Mouse (Mus musculus) kidney, adult 2 months (tissue): ENCODE measurements at regions not wholly inside any gene's neighbourhood (a gene's known extent, or its start where the extent isn't known, plus 50 kb on each side); places are given as distances from the start of the nearest gene placed in this dataset.

ENCODE experiments used
- DNase-seq: peaks from one replicate; pipeline ENCODE4 v3.0.0; 2021
- H3K27ac ChIP-seq: fragments of 200-500 bp; 2 replicates; pipeline ENCODE4 v1.5.1; 2012; ENCODE audit warnings: low read depth, low read length, control low read depth, inconsistent platforms; ENCODE audit not compliant: insufficient read depth
- H3K27me3 ChIP-seq: fragments of 200-500 bp; replicated peaks from 2 replicates; pipeline ENCODE4 v1.6.1; 2012; ENCODE audit warnings: mild to moderate bottlenecking, moderate library complexity, low read length, inconsistent platforms; ENCODE audit not compliant: control insufficient read depth, insufficient read depth
- H3K36me3 ChIP-seq: fragments of 200-500 bp; 2 replicates; pipeline ENCODE4 v1.6.1; 2012; ENCODE audit warnings: mild to moderate bottlenecking, moderate library complexity, low read length, inconsistent platforms; ENCODE audit not compliant: control insufficient read depth, insufficient read depth
- H3K4me1 ChIP-seq: fragments of 200-500 bp; 2 replicates; pipeline ENCODE4 v1.6.1; 2011; ENCODE audit warnings: low read length; ENCODE audit not compliant: control insufficient read depth, insufficient read depth
- H3K4me3 ChIP-seq: fragments of 200-500 bp; 2 replicates; pipeline ENCODE4 v1.5.1; 2011; ENCODE audit warnings: mild to moderate bottlenecking, low read depth, low read length, control low read depth; ENCODE audit not compliant: insufficient read depth
- CTCF ChIP-seq: fragments of 200-500 bp; conservative IDR thresholded peaks from 2 replicates; pipeline ENCODE4 v1.5.1; 2011; ENCODE audit warnings: low read depth, mild to moderate bottlenecking, control low read depth, low read length, moderate library complexity, mixed read lengths; ENCODE audit not compliant: insufficient read depth, insufficient read length
- POLR2A ChIP-seq: fragments of 200-500 bp; IDR thresholded peaks from one replicate; pipeline ENCODE4 v1.6.1; 2011; ENCODE audit warnings: low read depth, low read length, control low read depth
- WGBS: fragments of 180-500 bp; shearing (Covaris S2); methylation state at CpG from one replicate; pipeline ENCODE4 v1.1.7; 2018; 5-methylcytosine and 5-hydroxymethylcytosine counted together

- H3K4me1 ChIP-seq, result no peaks in the 10 kb centered on the region
Observed at GRCm38 (mm10) chr12:99058916-99059315, 138.5 kb downstream of the Ttc8 start.

GRCm38 (mm10) chr12:99059491-99059890 is 139.1 kb downstream of the Ttc8 start:
- DNase-seq, result no peak
- Histone ChIP-seq H3K4me3 (no peak overlapping the region), H3K36me3 (no peaks in the 10 kb centered on the region), H3K4me1 (no peaks in the 10 kb centered on the region), H3K27me3 (no peaks in the 10 kb centered on the region), H3K27ac (no peak overlapping the region)
- TF ChIP-seq CTCF (no peak), POLR2A (no peak)
- WGBS, result 90% methylated on average over 4 of the region's 4 CpGs

More at GRCm38 (mm10) chr12:99058916-99059315, 138.5 kb downstream of the Ttc8 start:
- TF ChIP-seq POLR2A (no peak), CTCF (no peak)
- Histone ChIP-seq H3K27ac (no peak overlapping the region), H3K27me3 (no peaks in the 10 kb centered on the region), H3K36me3 (no peaks in the 10 kb centered on the region), H3K4me3 (no peak overlapping the region)
- no peak for DNase-seq
- 87% methylated on average over 2 of the region's 2 CpGs for WGBS

- Histone ChIP-seq H3K27ac (no peak overlapping the region), H3K36me3 (no peaks in the 10 kb centered on the region), H3K27me3 (no peaks in the 10 kb centered on the region), H3K4me1 (no peaks in the 10 kb centered on the region), H3K4me3 (no peak overlapping the region)
- DNase-seq, result no peak
- TF ChIP-seq POLR2A (no peak), CTCF (no peak)
- 28% methylated on average over 2 of the region's 2 CpGs for WGBS
Observed at GRCm38 (mm10) chr12:99060702-99061101, 140.3 kb downstream of the Ttc8 start.

- no peak overlapping the region for H3K4me3 ChIP-seq
- H3K4me1 ChIP-seq, result no peaks in the 10 kb centered on the region
- TF ChIP-seq POLR2A (no peak), CTCF (no peak)
- no peak for DNase-seq
- no peaks in the 10 kb centered on the region for H3K27me3 ChIP-seq
- 67% methylated on average over 3 of the region's 3 CpGs for WGBS
- H3K36me3 ChIP-seq, result no peaks in the 10 kb centered on the region
- no peak overlapping the region for H3K27ac ChIP-seq
Observed at GRCm38 (mm10) chr12:99063441-99063840, 143.1 kb downstream of the Ttc8 start.

- Histone ChIP-seq H3K27ac (no peak overlapping the region), H3K4me3 (no peak overlapping the region), H3K4me1 (no peaks in the 10 kb centered on the region), H3K27me3 (no peaks in the 10 kb centered on the region), H3K36me3 (no peaks in the 10 kb centered on the region)
- no peak for DNase-seq
- 76% methylated on average over 8 of the region's 8 CpGs for WGBS
- TF ChIP-seq CTCF (no peak), POLR2A (no peak)
Observed at GRCm38 (mm10) chr12:99063885-99064284, 143.5 kb downstream of the Ttc8 start.

- no peak overlapping the region for H3K27ac ChIP-seq
- no peaks in the 10 kb centered on the region for H3K36me3 ChIP-seq
- no peaks in the 10 kb centered on the region for H3K27me3 ChIP-seq
- 73% methylated on average over 3 of the region's 3 CpGs for WGBS
- TF ChIP-seq POLR2A (no peak), CTCF (no peak)
- no peak for DNase-seq
- H3K4me1 ChIP-seq, result no peaks in the 10 kb centered on the region
- H3K4me3 ChIP-seq, result no peak overlapping the region
Observed at GRCm38 (mm10) chr12:99067962-99068361, 147.6 kb downstream of the Ttc8 start.

- no peak for DNase-seq
- Histone ChIP-seq H3K36me3 (no peaks in the 10 kb centered on the region), H3K4me3 (no peak overlapping the region), H3K27ac (no peak overlapping the region), H3K27me3 (no peaks in the 10 kb centered on the region), H3K4me1 (no peaks in the 10 kb centered on the region)
- WGBS, result 84% methylated on average over 5 of the region's 5 CpGs
- TF ChIP-seq POLR2A, result no peak
- TF ChIP-seq CTCF, result no peak
Observed at GRCm38 (mm10) chr12:99073766-99074165, 153.4 kb downstream of the Ttc8 start.

- Histone ChIP-seq H3K4me1 (no peaks in the 10 kb centered on the region), H3K36me3 (no peaks in the 10 kb centered on the region), H3K27ac (no peak overlapping the region), H3K27me3 (no peaks in the 10 kb centered on the region), H3K4me3 (no peak overlapping the region)
- TF ChIP-seq CTCF (no peak), POLR2A (no peak)
- no peak for DNase-seq
- WGBS, result 53% methylated on average over 3 of the region's 3 CpGs
Observed at GRCm38 (mm10) chr12:99077366-99077765, 157.0 kb downstream of the Ttc8 start.
